Mouse (Mus musculus) heart, postnatal 0 days (tissue): ENCODE data around the gene Vmn1r160. TPM values are rescaled to one million over a fixed set of nuclear protein-coding genes. Genes with fewer than 3 reads are reported as not detected.
"Not testable (repeated sequence)": the region's sequence is repeated elsewhere in the genome, so short reads cannot be mapped to it uniquely, and the experiment has no call there.

Experiments
- ATAC-seq: fragments of 200-750 bp; cut with Nextera tagmentation; 2 replicates; pipeline ENCODE4 v1.8.0; 2017; ENCODE audit warnings: low read depth, moderate number of reproducible peaks, moderate library complexity; ENCODE audit not compliant: insufficient read depth
- DNase-seq: peaks from one replicate; pipeline ENCODE4 v3.0.0-alpha.2; 2016; ENCODE audit warnings: low spot score
- H3K27ac ChIP-seq: fragments of 300-500 bp; sonication (generic); 2 replicates; pipeline ENCODE4 v1.5.1; 2014; ENCODE audit warnings: low read depth, mild to moderate bottlenecking
- H3K27me3 ChIP-seq: fragments of 300-500 bp; sonication (generic); 2 replicates; pipeline ENCODE4 v1.6.1; 2014; ENCODE audit warnings: low read length, mixed read lengths; ENCODE audit not compliant: control insufficient read depth, insufficient read depth
- H3K36me3 ChIP-seq: fragments of 300-500 bp; sonication (generic); replicated peaks from 2 replicates; pipeline ENCODE4 v1.6.1; 2014; ENCODE audit warnings: low read length, mixed read lengths; ENCODE audit not compliant: control insufficient read depth, insufficient read depth
- H3K4me1 ChIP-seq: fragments of 300-500 bp; sonication (generic); 2 replicates; pipeline ENCODE4 v1.6.1; 2014; ENCODE audit warnings: antibody characterized with exemption; ENCODE audit not compliant: control insufficient read depth, insufficient read depth
- H3K4me2 ChIP-seq: fragments of 300-500 bp; sonication (generic); 2 replicates; pipeline ENCODE4 v1.6.1; 2014; ENCODE audit warnings: low read depth, mild to moderate bottlenecking, low read length, moderate library complexity
- H3K4me3 ChIP-seq: fragments of 300-500 bp; sonication (generic); 2 replicates; pipeline ENCODE4 v1.5.1; 2014; ENCODE audit warnings: low read depth, low read length
- H3K9ac ChIP-seq: fragments of 300-500 bp; sonication (generic); replicated peaks from 2 replicates; pipeline ENCODE4 v1.6.1; 2014; ENCODE audit warnings: low read depth, low read length, mixed read lengths
- H3K9me3 ChIP-seq: fragments of 300-500 bp; sonication (generic); replicated peaks from 2 replicates; pipeline ENCODE4 v1.6.1; 2016; ENCODE audit warnings: low read length; ENCODE audit not compliant: control insufficient read depth
- WGBS: fragments of 180-500 bp; shearing (Covaris S2); extraction: QIAGEN DNeasy Blood & Tissue Kit; methylation state at CpG from one replicate; pipeline ENCODE4 v1.1.7; 2014; 5-methylcytosine and 5-hydroxymethylcytosine counted together
- polyA plus RNA-seq: library from polyadenylated mRNA; unstranded; fragments of >200 nt; fragmentation: Nextera tagmentation; extraction: Ambion mirVana; gene quantifications from 2 replicates; pipeline ENCODE4 v1.2.1, GENCODE M21; 2015
- total RNA-seq: library from RNA; depleted of rRNA; stranded (reverse); fragments of >200 nt; gene quantifications from 2 replicates; pipeline ENCODE4 v1.2.3, GENCODE M21; 2014; ENCODE audit warnings: low replicate concordance; rRNA removed

Vmn1r160 gene
- not detected in 2 replicates for total RNA-seq
- not detected in 2 replicates for polyA plus RNA-seq

GRCm38 (mm10) chr7:22870924-22871323 is at the start of gene Vmn1r160:
Gene Vmn1r160, plus strand, starts transcription at chr7:22871224.
- H3K36me3 ChIP-seq, H3K27me3 ChIP-seq, H3K9ac ChIP-seq, H3K4me1 ChIP-seq, H3K9me3 ChIP-seq, H3K4me2 ChIP-seq, H3K27ac ChIP-seq, DNase-seq, H3K4me3 ChIP-seq, ATAC-seq: not testable (repeated sequence)
- 31% methylated on average over 1 of the region's 3 CpGs for WGBS

GRCm38 (mm10) chr7:22843505-22843904 is 27.5 kb upstream of the Vmn1r160 start, which contains the start of gene Vmn1r159:
Gene Vmn1r159, minus strand, starts transcription at chr7:22843605.
- WGBS, result 44% methylated on average over 2 of the region's 3 CpGs

More at GRCm38 (mm10) chr7:22843505-22843904, 27.5 kb upstream of the Vmn1r160 start, which contains the start of gene Vmn1r159:
- not testable (repeated sequence) for H3K36me3 ChIP-seq, ATAC-seq, H3K9me3 ChIP-seq, H3K27me3 ChIP-seq, DNase-seq, H3K4me1 ChIP-seq, H3K27ac ChIP-seq, H3K4me2 ChIP-seq, H3K9ac ChIP-seq, H3K4me3 ChIP-seq

Other genes with a start within 250 kb of the Vmn1r160 start
- not detected in 2 replicates for gene Vmn1r155, start 213.2 kb upstream of the Vmn1r160 start, total RNA-seq
- not detected in 2 replicates for gene Vmn1r155, start 213.2 kb upstream of the Vmn1r160 start, polyA plus RNA-seq
- gene Gm8693, start 178.9 kb upstream of the Vmn1r160 start, total RNA-seq, result not detected in 2 replicates
- not detected in 2 replicates for gene Gm8693, start 178.9 kb upstream of the Vmn1r160 start, polyA plus RNA-seq
- gene Gm4567, start 151.5 kb upstream of the Vmn1r160 start, total RNA-seq, result not detected in 2 replicates
- not detected in 2 replicates for gene Gm4567, start 151.5 kb upstream of the Vmn1r160 start, polyA plus RNA-seq
- gene Vmn1r157, start 109.5 kb upstream of the Vmn1r160 start, total RNA-seq, result not detected in 2 replicates
- gene Vmn1r157, start 109.5 kb upstream of the Vmn1r160 start, polyA plus RNA-seq, result not detected in 2 replicates
- not detected in 2 replicates for gene Vmn1r158, start 80.4 kb upstream of the Vmn1r160 start, total RNA-seq
- not detected in 2 replicates for gene Vmn1r158, start 80.4 kb upstream of the Vmn1r160 start, polyA plus RNA-seq
- gene Vmn1r159, start 27.6 kb upstream of the Vmn1r160 start, total RNA-seq, result not detected in 2 replicates
- gene Vmn1r159, start 27.6 kb upstream of the Vmn1r160 start, polyA plus RNA-seq, result not detected in 2 replicates
- gene Gm4214, start 113.4 kb downstream of the Vmn1r160 start, total RNA-seq, result not detected in 2 replicates
- not detected in 2 replicates for gene Gm4214, start 113.4 kb downstream of the Vmn1r160 start, polyA plus RNA-seq
- gene Gm4216, start 148.7 kb downstream of the Vmn1r160 start, total RNA-seq, result not detected in 2 replicates
- gene Gm4216, start 148.7 kb downstream of the Vmn1r160 start, polyA plus RNA-seq, result not detected in 2 replicates
- gene Vmn1r163, start 184.3 kb downstream of the Vmn1r160 start, total RNA-seq, result not detected in 2 replicates
- gene Vmn1r163, start 184.3 kb downstream of the Vmn1r160 start, polyA plus RNA-seq, result not detected in 2 replicates
- not detected in 2 replicates for gene Gm8720, start 196.2 kb downstream of the Vmn1r160 start, total RNA-seq
- not detected in 2 replicates for gene Gm8720, start 196.2 kb downstream of the Vmn1r160 start, polyA plus RNA-seq